Comparison of ENCODE assay signal across 9 mouse cellular contexts in the genomic region with DNA sequence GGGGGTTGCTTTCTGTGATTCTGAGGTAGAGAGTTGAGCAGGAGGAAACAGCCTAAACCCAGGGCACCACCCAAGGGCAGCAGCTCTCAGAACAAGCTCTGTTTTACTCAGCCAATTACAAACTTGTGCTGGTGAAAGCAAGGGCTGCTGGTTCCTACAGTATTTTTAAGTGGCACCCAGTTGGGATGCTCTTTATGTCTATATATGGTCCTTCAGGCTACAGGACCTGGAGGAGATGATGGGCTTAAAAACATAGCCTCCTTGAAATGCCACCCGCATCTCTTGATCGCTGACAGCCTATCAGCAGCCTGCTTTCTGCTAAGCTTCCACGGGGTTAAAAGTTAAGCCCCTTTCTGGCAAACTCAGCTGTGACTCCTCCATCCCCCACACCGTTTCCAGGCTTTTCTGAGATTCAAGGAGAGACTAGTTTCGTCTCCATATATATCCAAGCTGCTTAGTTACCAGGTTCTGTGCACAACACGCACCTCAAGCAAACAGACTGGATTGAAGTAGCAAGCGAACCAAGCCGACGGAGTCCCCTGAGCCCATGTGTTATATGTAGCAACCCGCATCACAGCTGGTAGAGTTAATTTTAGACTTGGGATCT. TPM values are rescaled to one million over a fixed set of nuclear protein-coding genes. Genes with fewer than 3 reads are reported as not detected.
A peak's percentile ranks its signal among the peaks of the same experiment; 100 is the strongest.
DNase-seq lines count a peak whose midpoint lies in the region; ATAC-seq lines count a peak whose summit lies in the region.
"Had no signal": no experiment of that assay in that cellular context is flagged by ENCODE, and none has a peak within 500 bp of the region (broad histone marks: within the 10 kb centered on the region; RNA-seq: fewer than 3 reads in every experiment).

No protein-coding gene starts in this region.

- H3K36me3 ChIP-seq in embryonic facial prominence, embryonic 15.5 days = no peaks in the 10 kb centered on the region
- H3K36me3 ChIP-seq in intestine, embryonic 16.5 days (ENCODE audit: control insufficient read depth, insufficient read depth, low read length) = no peaks in the 10 kb centered on the region

- intact Hi-C loops in left cerebral cortex, postnatal 25 days (cut with DNase I) = no loop called here
- intact Hi-C loops in left cerebral cortex, postnatal 4 days (cut with DNase I) = no loop called here

- no peak overlapping the region for H3K27ac ChIP-seq in embryonic facial prominence, embryonic 15.5 days (replicated peaks)
- peak overlapping the region; percentile 26; the same call in 1 of the 2 replicates for H3K27ac ChIP-seq in intestine, embryonic 16.5 days (ENCODE audit: low read length)

- no peak overlapping the region for H3K4me3 ChIP-seq in embryonic facial prominence, embryonic 15.5 days (replicated peaks)
- no peak overlapping the region for H3K4me3 ChIP-seq in intestine, embryonic 16.5 days (ENCODE audit: low read length)

- H3K9me3 ChIP-seq in embryonic facial prominence, embryonic 15.5 days (replicated peaks) = no peaks in the 10 kb centered on the region
- H3K9me3 ChIP-seq in intestine, embryonic 16.5 days (ENCODE audit: control insufficient read depth, low read length) = no peaks in the 10 kb centered on the region

- 0 out of 2 replicates have a peak, but pooled peaks have one; percentile 18 for ATAC-seq in embryonic facial prominence, embryonic 15.5 days (ENCODE audit: insufficient number of reproducible peaks, low FRiP score, low TSS enrichment, low read depth)
- ATAC-seq in intestine, embryonic 16.5 days = peak; percentile 73

- H3K4me1 ChIP-seq in embryonic facial prominence, embryonic 15.5 days = 0 out of 2 replicates have a peak, but pooled peaks cover 3% of the 10 kb centered on the region
- no peaks in the 10 kb centered on the region for H3K4me1 ChIP-seq in intestine, embryonic 16.5 days (ENCODE audit: control insufficient read depth, insufficient read depth, low read length)

- 26% methylated on average over 10 of the region's 10 CpGs for WGBS in embryonic facial prominence, embryonic 15.5 days
- 32% methylated on average over 10 of the region's 10 CpGs for WGBS in intestine, embryonic 16.5 days

- 0 out of 2 replicates have a peak overlapping the region, but pooled peaks have one; percentile 2 for H3K4me2 ChIP-seq in embryonic facial prominence, embryonic 15.5 days (replicated peaks)
- H3K4me2 ChIP-seq in intestine, embryonic 16.5 days (ENCODE audit: low read depth, low read length) = no peak overlapping the region

- H3K9ac ChIP-seq in embryonic facial prominence, embryonic 15.5 days = no peak overlapping the region
- H3K9ac ChIP-seq in intestine, embryonic 16.5 days (ENCODE audit: low read depth, low read length) = no peak overlapping the region

- DNase-seq in left cerebral cortex, postnatal 25 days (ENCODE audit: low spot score in 2 of 2) = peak; percentile 15 to 47
- no peak for DNase-seq in left cerebral cortex, postnatal 4 days
- peak; percentile 7 for DNase-seq in right cerebral cortex, postnatal 4 days
- DNase-seq in kidney, adult 18-20 months = no peak
- no peak for DNase-seq in urinary bladder, postnatal 10 days (ENCODE audit: low spot score)
- no peak for DNase-seq in gastrocnemius, adult 8-10 months (ENCODE audit: low spot score in 2 of 2)
- DNase-seq: kidney, adult 9 months had no signal

- no peaks in the 10 kb centered on the region for H3K27me3 ChIP-seq in embryonic facial prominence, embryonic 15.5 days
- H3K27me3 ChIP-seq in intestine, embryonic 16.5 days (replicated peaks; ENCODE audit: control insufficient read depth, insufficient read depth, low read length) = no peaks in the 10 kb centered on the region

RNA-seq across cellular contexts. Expression of a gene that starts 8.9 kb away (rescaled TPM):
- 10 to 100 TPM; 29.5 to 32.9 TPM for total RNA-seq in left cerebral cortex, postnatal 25 days (2021)
- 10 to 100 TPM; 30.8 to 31.1 TPM for total RNA-seq in left cerebral cortex, postnatal 4 days (2021)
- polyA plus RNA-seq in embryonic facial prominence, embryonic 15.5 days (2015; fragmentation: Nextera tagmentation; extraction: Ambion mirVana) = 10.6 and 10.8 TPM in 2 replicates
- polyA plus RNA-seq in intestine, embryonic 16.5 days (2015; fragmentation: Nextera tagmentation; extraction: Ambion mirVana) = 8.7 and 10.3 TPM in 2 replicates
- total RNA-seq in gastrocnemius, adult 8-10 months (2022) = 10 to 100 TPM; 16.7 to 21.0 (median 18.1) TPM

RNA-seq across cellular contexts. Expression of a gene that starts 35.8 kb away (rescaled TPM):
- 100 to 1,000 TPM; 100 to 109 TPM for total RNA-seq in left cerebral cortex, postnatal 25 days (2021)
- 10 to 100 TPM; 63.4 to 66.7 TPM for total RNA-seq in left cerebral cortex, postnatal 4 days (2021)
- 57.5 and 59.3 TPM in 2 replicates for polyA plus RNA-seq in embryonic facial prominence, embryonic 15.5 days (2015; fragmentation: Nextera tagmentation; extraction: Ambion mirVana)
- 11.7 and 23.9 TPM in 2 replicates for polyA plus RNA-seq in intestine, embryonic 16.5 days (2015; fragmentation: Nextera tagmentation; extraction: Ambion mirVana)
- 100 to 1,000 TPM; 114 to 130 (median 120) TPM for total RNA-seq in gastrocnemius, adult 8-10 months (2022)

RNA-seq across cellular contexts. Expression of a gene that starts 53.1 kb away (rescaled TPM):
- 10 to 100 TPM; 16.5 to 17.6 TPM for total RNA-seq in left cerebral cortex, postnatal 25 days (2021)
- total RNA-seq in left cerebral cortex, postnatal 4 days (2021) = 10 to 100 TPM; 20.1 to 23.3 TPM
- polyA plus RNA-seq in embryonic facial prominence, embryonic 15.5 days (2015; fragmentation: Nextera tagmentation; extraction: Ambion mirVana) = 37.7 and 38.8 TPM in 2 replicates
- 29.6 and 32.7 TPM in 2 replicates for polyA plus RNA-seq in intestine, embryonic 16.5 days (2015; fragmentation: Nextera tagmentation; extraction: Ambion mirVana)
- 1 to 10 TPM; 1.0 to 1.4 (median 1.2) TPM for total RNA-seq in gastrocnemius, adult 8-10 months (2022)

Comparison
In these comparisons a context has a peak if more than half of its experiments do, and no peak if none do; other contexts are left out.
1. DNase-seq: peak in left cerebral cortex, postnatal 25 days (2 of 2) and right cerebral cortex, postnatal 4 days (single experiment); none in left cerebral cortex, postnatal 4 days (single experiment), kidney, adult 18-20 months (single experiment), urinary bladder, postnatal 10 days (single experiment) and gastrocnemius, adult 8-10 months (0 of 2).
2. RNA of a gene that starts 53.1 kb away (total RNA-seq): 20.1 to 23.3 TPM in left cerebral cortex, postnatal 4 days and 16.5 to 17.6 TPM in left cerebral cortex, postnatal 25 days; 1.0 to 1.4 TPM in gastrocnemius, adult 8-10 months; every median in the first group is over 4 times any median in the second.